Mouse (Mus musculus): ENCODE results near the gene Fbxo6. TPM values are rescaled to one million over a fixed set of nuclear protein-coding genes. Genes with fewer than 3 reads are reported as not detected.
A peak's percentile ranks its signal among the peaks of the same experiment; 100 is the strongest.
"Not testable (repeated sequence)": the region's sequence is repeated elsewhere in the genome, so short reads cannot be mapped to it uniquely, and the experiment has no call there.

The Fbxo6 gene
- 10 to 100 TPM; 44.1 to 56.6 TPM for polyA plus RNA-seq (2017; shearing (Covaris generic))

DNA sequence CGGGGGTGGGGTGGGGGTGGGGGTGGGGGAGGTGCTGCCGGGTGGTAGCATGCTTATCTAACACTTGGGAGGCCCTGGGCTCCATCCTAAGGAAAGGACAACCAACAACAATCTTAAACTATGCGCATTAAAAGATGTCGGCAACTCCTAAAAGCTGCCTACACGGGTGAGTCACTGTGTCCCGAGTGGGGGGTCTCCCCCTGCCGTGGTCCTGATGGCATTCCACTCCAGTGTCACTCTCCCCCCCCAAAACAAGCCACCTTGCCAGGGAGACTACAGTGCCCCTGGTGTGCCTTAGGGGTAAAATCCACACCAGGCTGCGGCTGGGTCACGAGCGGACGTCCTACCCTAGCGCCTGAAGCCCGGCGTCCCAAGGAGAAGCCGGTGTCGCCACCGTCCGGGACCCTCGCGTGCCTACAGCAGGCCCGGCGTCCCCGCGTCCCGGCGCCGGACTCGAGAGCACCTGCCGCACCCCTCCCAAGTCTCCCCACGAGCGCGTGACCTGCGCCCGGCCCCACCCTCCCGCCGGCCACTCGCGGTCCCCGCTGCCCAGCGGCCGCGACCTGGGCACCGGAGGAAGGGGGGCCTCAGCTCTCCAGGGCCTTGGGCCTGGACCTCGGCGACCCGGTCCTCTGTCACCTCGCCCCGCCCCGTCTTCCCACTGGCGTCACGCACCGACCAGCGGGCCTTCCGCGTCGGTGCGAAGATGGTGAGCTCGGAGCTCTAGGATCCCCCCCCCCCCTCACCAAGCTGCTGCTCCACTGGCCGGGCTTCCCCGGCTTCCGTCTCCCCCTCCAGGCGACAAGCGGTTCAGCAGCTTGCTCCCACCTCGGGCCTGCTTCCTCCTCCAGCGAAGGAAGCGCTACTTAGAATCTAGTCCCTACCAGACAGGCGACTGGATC lies at the start of gene Fbxo6:
Gene Fbxo6, minus strand, starts transcription at position 874 of the 902 bp plus-strand sequence.
- ATAC-seq = peak; percentile 95

DNA sequence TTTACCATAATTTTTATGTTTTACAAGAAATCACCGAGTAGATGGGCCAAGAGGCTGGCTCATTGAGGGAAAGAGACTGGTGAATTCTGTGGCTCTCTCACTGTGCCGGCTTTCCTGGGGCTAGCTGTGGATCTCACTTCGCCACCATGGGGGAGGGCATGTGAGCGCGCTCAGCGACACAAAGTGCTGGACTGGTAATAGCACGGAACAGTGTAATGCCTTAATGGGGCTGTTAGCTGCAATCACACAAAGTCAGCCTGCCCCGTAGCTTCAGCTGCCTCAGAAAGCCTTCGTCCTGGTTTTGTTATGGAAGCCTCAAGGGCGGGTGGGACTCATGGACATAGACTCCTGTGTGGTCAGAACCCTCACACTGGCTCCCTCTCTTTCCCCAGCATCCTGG lies 46.8 kb upstream of the Fbxo6 start:
- ATAC-seq = no peak

DNA sequence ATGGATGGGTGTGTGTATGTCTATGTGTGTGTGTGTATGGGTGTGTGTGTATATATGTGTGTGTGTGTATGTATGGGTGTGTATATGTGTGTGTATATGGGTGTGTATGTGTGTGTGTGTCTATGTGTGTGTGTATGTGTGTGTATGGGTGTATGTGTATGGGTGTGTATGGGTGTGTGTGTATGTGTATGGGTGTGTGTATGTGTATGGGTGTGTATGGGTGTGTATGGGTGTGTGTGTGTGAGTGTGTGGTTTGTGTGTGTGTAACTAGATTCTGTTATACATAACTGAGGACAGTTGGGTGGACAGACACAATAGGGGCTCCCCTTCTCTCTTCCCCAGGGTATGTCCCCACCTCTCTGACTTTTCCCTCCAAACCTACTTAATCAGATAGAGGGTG lies 42.5 kb upstream of the Fbxo6 start:
- no peak for ATAC-seq

DNA sequence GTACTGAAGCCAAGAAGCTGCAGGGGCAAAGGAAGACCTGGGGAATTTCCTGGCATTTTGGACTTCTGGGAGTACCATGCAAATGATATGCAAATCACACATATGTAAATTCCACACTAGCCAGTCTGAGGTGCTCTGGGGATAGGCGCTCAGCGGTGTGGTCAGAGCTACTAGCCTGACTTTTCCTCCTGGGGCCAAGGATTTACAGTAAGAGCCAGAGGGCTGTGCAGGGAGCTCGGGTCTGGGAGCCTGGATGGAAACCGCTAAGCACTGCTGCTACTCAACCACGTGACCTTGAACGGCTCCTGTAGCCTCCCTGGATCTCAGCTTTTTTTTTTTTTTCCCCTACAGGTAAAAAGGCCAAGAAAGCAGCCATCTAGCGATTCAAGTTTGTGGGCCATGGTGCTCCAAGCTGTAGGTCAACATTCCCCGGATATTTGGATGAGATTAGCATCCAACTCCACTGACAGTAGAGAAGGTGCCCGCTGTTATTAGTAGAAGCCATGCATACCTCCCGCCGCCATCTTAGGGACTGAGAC lies 40.8 kb upstream of the Fbxo6 start:
- ATAC-seq = no peak

DNA sequence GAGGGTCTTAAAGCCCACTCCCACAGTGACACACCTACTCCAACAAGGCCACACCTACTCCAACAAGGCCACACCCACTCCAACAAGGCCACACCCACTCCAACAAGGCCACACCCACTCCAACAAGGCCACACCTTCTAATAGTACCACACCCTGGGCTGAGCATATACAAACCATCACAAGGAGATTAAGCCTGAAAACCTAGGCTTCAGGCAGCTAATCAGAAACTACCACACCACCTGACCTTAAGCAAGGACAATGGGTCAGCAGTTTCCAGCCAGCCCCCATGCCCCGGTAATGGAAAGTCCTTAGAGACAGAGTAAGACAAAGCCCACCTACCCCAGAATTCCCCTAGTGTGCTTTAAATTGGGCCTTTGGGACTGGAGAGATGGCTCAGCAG lies 36.8 kb upstream of the Fbxo6 start:
- ATAC-seq = not testable (repeated sequence)

DNA sequence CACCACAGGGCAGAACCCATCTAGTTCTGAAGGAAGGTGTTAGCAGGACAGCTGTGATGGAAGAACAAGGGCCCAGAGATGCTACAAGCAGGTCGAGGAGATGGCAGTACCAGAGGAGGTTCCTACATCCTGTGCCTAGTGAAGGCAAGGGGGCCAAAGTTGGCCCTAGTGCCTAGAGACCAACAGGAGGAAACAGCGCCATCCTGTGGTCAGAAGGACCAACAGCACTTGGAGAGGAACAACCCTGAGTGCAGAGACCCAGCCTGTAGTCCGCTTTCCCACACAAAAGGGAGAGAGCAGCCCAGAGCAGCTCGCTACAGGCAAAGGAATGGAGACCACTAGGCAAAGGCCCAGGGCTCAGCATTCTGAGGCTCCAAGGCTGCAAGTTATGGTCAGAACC lies 33.9 kb upstream of the Fbxo6 start:
- ATAC-seq = no peak

DNA sequence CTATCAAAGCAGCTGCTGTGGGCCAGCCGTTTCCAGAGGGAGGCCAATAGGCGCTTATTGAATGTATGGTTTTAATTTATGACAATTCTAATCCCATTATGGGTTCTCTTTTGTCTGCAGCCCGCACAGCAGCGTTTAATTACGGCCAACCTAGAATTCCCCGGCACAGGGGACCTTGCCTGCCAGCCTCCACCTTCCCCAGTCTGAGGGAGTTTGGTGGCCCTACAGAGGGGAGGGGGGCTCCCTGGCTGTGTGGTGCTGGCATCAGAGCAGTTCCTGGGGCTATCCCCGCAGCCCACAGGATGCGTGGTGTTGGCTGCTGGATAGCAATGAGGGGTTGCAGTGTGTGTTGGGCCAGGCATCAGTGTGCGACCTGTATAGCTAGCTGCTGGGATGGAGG lies 32.6 kb upstream of the Fbxo6 start:
- no peak for ATAC-seq

DNA sequence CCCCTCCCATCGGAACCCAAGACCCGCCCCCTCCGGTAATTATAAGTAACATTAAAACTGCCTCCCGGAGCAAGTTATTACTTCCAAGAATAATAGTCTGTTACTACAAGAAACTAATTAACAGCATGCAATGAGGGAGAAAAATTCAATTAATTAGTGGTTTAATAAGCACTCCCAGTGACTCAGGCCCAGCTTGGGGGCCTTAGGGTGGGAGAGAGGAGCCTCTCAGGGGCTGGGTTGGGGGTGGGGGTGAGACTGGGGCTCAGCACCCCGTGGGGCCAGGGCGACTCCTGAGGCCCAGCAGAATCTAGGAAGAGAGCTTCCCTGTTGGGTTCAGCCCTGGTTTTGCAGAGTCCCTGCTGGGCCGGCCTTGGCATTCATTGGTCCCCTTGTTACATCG lies 30.4 kb upstream of the Fbxo6 start:
- ATAC-seq = no peak

DNA sequence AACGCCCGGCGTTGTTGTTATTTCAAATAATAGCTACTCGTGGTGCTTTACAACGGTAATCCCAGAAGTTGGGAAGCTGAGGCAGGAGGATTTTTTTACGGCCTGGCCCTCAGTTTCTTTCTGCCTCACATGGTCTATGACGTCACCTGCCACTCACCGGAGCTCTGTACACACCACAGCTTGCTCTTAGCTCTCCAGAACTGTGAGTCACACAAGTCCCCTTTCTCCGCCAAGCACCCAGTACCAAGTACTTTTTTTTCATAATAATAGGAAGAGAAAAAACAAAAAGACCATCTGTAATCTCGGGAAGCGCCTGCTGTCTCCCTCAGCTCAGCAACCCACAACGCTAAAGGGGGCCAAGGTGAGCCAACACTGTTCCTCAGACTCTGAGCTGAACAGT lies 29.5 kb upstream of the Fbxo6 start:
- ATAC-seq = no peak

DNA sequence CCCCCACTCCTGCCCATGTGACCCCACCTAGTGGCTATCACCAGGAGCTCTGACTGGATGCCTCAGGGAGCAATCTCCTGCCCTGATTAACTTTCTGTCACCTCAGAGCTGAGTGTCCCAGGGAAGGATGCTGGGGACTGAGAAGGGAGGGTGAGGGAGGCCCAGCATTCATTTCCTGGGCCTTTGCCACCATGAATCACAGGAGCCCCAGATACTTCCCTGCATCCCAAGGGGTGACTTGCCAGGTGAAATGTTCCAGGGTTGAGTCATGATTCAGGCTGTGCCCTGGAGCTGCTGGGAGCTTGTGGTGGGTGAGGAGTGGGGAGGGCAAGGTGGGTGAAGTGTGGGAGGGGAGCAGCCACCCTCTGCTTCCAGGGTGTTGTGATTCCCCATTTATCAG lies 25.8 kb upstream of the Fbxo6 start:
- ATAC-seq = no peak

DNA sequence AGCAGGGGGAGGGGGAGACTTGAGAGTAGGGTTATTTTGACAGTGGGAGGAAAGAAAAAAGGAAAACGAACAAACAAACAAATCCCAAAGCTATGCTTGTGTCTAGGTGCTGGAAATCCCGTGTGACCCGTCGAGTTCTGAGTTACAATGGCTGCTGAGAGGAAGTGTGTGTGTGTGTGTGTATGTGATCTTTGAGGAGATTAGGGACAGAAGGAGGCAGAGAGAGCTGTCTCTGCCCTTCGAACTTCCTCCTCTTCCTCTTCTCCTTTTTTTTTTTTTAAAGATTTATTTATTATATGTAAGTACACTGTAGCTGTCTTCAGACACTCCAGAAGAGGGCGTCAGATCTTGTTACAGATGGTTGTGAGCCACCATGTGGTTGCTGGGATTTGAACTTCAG lies 24.7 kb upstream of the Fbxo6 start:
- not testable (repeated sequence) for ATAC-seq

DNA sequence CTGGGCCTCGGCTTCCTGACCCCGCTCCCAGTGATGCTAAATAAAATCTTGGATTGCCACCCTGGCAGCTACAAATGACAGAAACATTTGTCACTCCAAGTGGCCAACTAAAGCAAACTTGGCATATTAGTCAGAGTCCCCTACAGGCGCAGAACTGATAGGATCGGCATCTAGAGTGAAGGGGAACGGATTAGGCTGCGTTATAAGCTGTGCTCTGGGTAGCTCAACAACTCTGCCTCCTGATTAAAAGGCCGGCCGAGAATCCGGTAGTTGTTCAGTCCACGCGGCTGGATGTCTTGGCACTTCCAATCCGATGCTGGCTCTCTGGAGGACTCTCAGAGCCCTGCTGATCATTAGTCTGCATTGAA lies 22.5 kb upstream of the Fbxo6 start:
- no peak for ATAC-seq

DNA sequence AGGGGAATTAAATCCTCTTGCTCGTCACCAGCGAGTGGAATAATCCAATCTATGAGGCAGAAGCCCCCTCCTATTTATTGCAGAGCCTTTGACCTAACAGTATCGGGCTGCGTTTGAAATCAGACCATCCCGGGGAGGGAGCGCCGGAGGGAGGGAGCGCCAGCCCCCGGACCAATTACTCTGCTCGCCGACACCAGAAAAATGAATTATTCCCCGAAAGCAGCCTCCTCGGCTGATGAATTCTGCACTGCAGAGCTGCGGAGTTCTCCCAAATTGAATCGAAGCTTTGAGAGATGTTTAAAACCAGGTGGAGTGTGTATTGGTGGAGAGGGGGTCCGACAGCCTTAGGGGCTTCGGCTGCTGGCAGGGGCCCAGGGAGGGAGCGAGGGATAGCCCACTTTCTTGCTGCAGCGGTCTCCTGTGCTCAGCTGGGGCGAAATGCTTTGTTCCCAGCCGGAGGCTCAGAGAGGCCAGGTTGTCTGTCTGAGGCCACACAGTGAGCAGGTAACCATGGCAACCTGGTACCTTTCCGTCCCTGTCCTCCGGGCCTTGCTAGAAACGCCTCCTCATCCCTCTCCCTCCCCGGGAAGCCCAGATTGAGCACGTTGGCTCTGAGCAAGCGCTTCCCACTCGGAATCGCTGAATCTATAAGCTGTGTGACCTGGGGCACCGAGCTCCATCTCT lies 22.0 kb upstream of the Fbxo6 start:
- no peak for ATAC-seq

DNA sequence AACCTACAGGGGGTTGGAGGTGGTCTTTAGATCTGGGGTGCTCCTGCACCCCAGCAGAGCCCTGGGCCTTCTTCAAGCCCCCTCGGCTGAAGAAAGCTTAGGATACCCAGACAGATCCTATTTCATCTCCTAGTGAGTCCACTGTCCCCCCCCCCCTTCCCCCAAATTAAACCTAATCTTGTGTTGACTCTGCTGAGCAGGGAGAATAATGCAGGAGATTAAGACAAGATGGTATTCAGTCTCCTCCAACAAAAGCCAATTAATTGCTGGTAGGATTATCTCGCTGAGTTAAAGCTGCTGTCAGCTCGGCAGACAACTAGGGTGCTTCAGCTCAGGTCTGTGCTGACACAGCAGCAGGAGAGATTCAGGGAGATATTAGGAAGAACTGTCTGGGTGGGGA lies 19.3 kb upstream of the Fbxo6 start:
- ATAC-seq = no peak

DNA sequence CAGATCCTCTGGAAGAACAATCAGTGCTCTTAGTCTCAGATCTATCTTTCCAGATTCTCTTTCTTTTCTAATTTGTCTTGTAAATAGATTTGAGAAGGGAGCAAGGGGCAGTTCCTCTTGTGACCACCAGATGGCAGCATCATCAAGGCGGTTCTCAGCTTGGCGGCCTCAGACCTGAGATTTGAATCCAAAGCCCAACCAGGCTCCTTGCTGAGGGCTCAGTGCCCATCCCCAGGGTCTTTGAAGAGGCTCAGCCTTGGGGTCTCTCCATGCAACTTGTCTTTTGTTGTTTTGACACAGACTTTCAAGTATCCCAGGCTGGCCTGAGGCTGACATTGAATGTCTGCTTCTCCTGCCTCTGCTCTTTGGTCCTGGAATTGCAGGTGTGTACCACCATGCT lies 18.9 kb upstream of the Fbxo6 start:
- peak; percentile 40 for ATAC-seq

DNA sequence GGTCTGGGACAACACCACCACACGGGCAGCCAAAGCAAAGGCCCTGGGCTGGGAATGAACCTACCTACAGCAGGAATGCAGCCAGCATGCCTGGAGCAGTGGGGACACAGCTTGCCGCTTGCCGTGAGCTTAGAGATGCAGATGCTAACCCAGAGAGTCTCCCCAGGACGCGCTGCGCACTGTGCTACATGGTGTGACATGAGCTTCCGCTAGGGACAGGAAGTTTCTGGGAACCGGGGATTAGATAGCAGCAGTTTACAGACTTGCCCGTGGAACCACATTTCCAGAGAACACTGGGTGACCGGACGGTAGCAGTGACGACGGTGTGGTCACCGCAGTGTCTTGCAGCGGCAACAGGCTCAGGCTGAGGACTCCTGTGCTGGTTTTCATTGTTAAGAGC lies 17.6 kb upstream of the Fbxo6 start:
- no peak for ATAC-seq

DNA sequence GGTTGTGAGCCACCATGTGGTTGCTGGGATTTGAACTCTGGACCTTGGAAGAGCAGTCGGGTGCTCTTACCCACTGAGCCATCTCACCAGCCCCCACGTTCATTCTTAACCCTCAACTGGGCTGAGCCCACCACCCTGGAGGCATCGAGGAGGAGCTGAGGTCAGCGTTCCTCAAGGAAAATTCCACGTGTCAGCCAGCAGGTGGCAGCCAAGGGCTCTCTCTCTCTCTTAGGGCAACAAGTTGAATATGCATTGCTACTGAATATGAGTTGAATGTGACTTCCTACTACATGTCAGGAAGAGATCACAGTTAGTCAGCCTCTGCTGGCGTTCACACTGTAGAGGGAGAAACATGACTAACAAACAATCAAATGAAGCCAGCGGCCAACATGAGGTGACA lies 16.3 kb upstream of the Fbxo6 start:
- ATAC-seq = peak; percentile 69

DNA sequence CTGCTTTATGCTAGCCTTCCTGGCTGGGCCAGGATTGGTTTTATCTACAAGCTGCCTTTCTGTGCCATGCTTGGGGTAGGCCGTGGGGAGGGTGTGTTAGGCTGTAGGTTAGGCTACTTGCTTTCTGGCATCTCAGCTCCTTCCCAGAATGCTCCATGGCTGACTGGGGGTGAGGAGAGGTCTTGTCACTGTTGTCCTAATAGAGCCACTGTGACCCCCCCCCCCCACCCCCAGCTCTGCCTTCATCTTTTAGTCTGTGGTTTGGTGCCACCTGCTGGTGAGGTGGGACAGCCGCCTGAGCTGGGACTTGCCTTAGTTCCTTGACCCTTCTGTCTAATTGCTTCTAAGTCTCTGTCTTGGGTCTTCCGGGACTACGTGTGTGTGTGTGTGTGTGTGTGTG lies 15.0 kb upstream of the Fbxo6 start:
- no peak for ATAC-seq

DNA sequence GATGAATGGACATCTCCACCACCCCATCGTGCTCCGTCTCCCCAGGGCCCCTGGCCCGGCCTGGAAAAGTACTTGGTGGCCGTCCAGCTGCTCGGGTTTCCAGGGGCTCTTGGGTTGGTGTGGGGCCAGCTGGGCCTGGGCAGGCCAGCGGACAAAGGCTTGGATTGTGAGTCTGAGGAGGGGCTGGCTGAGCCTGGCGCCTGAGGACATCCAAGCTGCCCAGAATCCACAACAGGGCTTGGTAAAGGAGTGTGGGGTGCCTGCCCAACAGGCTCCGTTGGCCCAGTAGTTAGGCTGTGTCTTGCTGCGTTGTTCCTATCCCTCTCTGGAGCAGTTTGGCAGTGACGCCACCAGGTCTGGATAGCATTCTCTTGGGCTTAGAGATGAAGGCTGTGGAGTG lies 14.5 kb upstream of the Fbxo6 start:
- ATAC-seq = no peak

DNA sequence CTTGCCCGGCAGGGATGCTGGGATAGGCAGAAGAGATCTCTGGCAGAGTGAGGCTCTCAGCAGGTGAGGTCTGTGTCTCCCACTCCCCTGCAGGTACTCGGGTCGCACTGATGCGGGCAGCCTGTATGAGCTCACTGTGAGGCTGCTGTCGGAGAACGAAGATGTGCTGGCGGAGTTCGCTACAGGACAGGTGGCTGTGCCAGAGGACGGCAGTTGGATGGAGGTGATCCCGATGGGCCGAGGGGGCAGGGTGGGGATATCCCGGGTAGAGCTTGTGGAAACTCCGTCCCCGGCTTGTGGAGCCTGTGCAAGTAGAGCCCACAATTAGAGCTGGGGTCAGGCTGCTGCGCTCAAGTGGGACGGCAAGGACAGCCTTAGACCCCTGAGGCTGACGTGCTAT lies 13.6 kb upstream of the Fbxo6 start:
- no peak for ATAC-seq

DNA sequence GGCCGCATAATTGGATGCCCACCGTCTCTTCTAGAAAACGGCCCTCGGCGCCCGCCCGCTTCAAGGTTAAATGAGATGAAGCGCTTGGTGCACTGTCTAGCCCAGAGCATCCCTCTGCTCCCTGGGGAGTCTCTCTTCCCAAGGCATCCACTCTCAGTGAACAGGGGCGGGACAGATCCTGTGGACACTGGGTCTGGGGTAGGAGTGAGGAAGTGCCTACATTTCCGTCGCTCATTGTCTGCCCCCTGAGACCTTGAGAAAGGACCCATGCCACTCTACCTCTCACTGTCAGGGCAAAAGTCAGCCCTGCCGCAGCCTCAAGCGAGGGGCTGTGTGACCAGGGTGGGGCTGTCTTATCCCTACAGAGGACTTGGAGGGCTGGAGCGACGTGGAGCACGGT lies 12.5 kb upstream of the Fbxo6 start:
- ATAC-seq = no peak

DNA sequence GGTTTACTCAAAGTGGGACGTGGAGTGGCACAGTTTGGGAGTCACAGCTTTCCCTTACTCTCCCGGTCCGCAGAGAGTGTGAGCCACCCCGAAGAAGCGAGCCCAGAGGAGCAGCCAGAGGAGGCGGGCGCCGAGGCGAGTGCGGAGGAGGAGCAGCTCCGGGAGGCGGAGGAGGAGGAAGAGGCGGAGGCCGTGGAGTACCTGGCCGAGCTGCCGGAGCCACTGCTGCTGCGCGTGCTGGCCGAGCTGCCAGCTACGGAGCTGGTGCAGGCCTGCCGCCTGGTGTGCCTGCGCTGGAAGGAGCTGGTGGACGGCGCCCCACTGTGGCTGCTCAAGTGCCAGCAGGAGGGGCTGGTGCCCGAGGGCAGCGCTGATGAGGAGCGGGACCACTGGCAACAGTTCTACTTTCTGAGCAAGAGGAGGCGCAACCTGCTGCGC lies 12.1 kb upstream of the Fbxo6 start:
- peak; percentile 52 for ATAC-seq

DNA sequence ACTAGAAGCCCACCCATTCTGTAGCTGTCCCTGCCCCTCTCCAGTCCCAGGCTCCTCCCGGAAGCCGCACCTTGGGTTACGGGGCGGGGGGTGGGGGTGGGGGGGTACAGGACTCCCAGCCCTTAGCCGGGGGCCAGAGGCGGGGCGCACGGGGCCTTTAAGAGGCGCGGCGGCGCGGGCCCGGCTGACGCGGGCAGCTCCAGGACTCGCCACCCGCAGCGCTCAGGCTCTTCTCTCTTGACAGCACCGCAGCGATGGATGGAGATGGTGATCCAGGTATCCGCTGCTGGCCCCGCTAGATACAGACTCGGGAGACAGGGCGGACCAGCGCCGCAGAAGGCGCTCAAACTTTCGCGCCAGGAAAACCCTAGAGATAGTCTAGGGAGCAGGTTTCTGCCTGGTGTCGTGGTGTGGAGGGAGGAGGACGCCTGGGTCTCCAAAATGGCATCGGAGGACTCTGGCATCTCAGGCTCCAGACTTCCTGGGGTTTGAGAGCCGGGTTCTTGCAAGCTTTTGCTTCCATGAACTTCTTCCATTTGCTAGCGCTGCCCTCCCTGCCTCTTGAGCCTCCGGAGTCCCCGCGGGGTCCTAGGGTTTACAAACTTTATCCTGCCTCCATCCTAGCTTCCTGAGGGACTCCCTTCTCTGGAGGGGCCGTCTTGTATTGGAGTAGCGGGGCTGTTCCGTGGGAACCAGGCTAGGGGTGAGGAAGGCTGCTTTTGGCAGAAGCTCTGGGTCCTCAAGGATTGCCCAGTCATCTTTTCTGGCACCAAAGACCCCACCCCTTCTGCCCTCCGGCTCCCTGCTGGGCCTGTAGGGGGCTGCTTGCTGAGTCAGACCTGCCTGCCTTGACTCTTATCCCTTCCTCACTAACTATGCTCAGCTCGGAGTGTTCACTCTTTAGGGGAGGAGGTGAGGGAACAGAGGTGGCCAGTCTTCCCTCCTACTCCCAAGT lies 8.8 kb upstream of the Fbxo6 start, which contains the start of the genes Fbxo44 and Fbxo2:
Gene Fbxo44, minus strand, starts transcription at position 47 of the 955 bp plus-strand sequence.
Gene Fbxo2, plus strand, starts transcription at position 186 of the 955 bp plus-strand sequence.
- ATAC-seq = peak; percentile 8

Measured in CD4-positive, CD25-positive, alpha-beta regulatory T cell, adult 4 months (primary cell).